Mouse (Mus musculus) left cerebral cortex, adult 9 months (tissue): Measurements from ENCODE around the gene Cacna1c.

Source experiments
- DNase-seq, 2 experiments: peaks; one replicate each; pipeline ENCODE4 v3.0.0; 2022; ENCODE audit warnings: low spot score in 2 of 2

The Cacna1c gene

GRCm38 (mm10) chr6:119096481-119096880, 99.7 kb downstream of the Cacna1c start:
- DNase-seq = no peak

- no peak for DNase-seq
Observed at GRCm38 (mm10) chr6:119095081-119095480, 101.1 kb downstream of the Cacna1c start.

GRCm38 (mm10) chr6:119089173-119089572, 107.0 kb downstream of the Cacna1c start:
- DNase-seq = no peak

GRCm38 (mm10) chr6:119088381-119088780, 107.8 kb downstream of the Cacna1c start:
- DNase-seq = no peak

- no peak for DNase-seq
Observed at GRCm38 (mm10) chr6:119087919-119088318, 108.3 kb downstream of the Cacna1c start.

GRCm38 (mm10) chr6:119085789-119086188, 110.4 kb downstream of the Cacna1c start:
- no peak for DNase-seq

- no peak for DNase-seq
Observed at GRCm38 (mm10) chr6:119084532-119084931, 111.7 kb downstream of the Cacna1c start.

GRCm38 (mm10) chr6:119083559-119083958, 112.7 kb downstream of the Cacna1c start:
- DNase-seq = no peak

GRCm38 (mm10) chr6:119082662-119083061, 113.6 kb downstream of the Cacna1c start:
- DNase-seq = no peak

- DNase-seq = no peak
Observed at GRCm38 (mm10) chr6:119081650-119082049, 114.6 kb downstream of the Cacna1c start.

GRCm38 (mm10) chr6:119079626-119080025, 116.6 kb downstream of the Cacna1c start:
- peak in 1 of 2 experiments; percentile 39 for DNase-seq

GRCm38 (mm10) chr6:119078912-119079311, 117.3 kb downstream of the Cacna1c start:
- peak in 1 of 2 experiments; percentile 44 for DNase-seq

- DNase-seq = no peak
Observed at GRCm38 (mm10) chr6:119077231-119077630, 119.0 kb downstream of the Cacna1c start.

- DNase-seq = no peak
Observed at GRCm38 (mm10) chr6:119073419-119074071, 122.7 kb downstream of the Cacna1c start.

- peak in 1 of 2 experiments; percentile 38 for DNase-seq
Observed at GRCm38 (mm10) chr6:119072772-119073171, 123.4 kb downstream of the Cacna1c start.

GRCm38 (mm10) chr6:119070771-119071170, 125.4 kb downstream of the Cacna1c start:
- DNase-seq = no peak

- no peak for DNase-seq
Observed at GRCm38 (mm10) chr6:119070351-119070750, 125.9 kb downstream of the Cacna1c start.

GRCm38 (mm10) chr6:119069145-119069544, 127.1 kb downstream of the Cacna1c start:
- DNase-seq = no peak

- no peak for DNase-seq
Observed at GRCm38 (mm10) chr6:119068650-119069049, 127.6 kb downstream of the Cacna1c start.

GRCm38 (mm10) chr6:119064961-119065360, 131.3 kb downstream of the Cacna1c start:
- no peak for DNase-seq

- no peak for DNase-seq
Observed at GRCm38 (mm10) chr6:119064430-119064829, 131.8 kb downstream of the Cacna1c start.

GRCm38 (mm10) chr6:119062695-119063094, 133.5 kb downstream of the Cacna1c start:
- no peak for DNase-seq

- no peak for DNase-seq
Observed at GRCm38 (mm10) chr6:119058896-119059295, 137.3 kb downstream of the Cacna1c start.

GRCm38 (mm10) chr6:119058461-119058860, 137.8 kb downstream of the Cacna1c start:
- DNase-seq = no peak
